Mouse (Mus musculus) CH12.LX (cell line): ENCODE data around the gene Ptpn14. TPM values are rescaled to one million over a fixed set of nuclear protein-coding genes. Genes with fewer than 3 reads are reported as not detected.

Experiments
- DNase-seq: peaks from one replicate; pipeline ENCODE4 v3.0.0-alpha.2; 2013; ENCODE audit errors: extremely low read depth
- H3K27ac ChIP-seq: 2 replicates; pipeline ENCODE4 v1.5.1; 2012; ENCODE audit warnings: low read depth, mild to moderate bottlenecking, control low read depth, moderate library complexity; ENCODE audit not compliant: insufficient read depth
- H3K27me3 ChIP-seq: replicated peaks from 2 replicates; pipeline ENCODE3; 2012; ENCODE audit warnings: inconsistent platforms
- H3K36me3 ChIP-seq, 2 experiments: replicated peaks in 1 of 2; 2 replicates each; pipeline versions ENCODE3 to v1.6.1; 2012; ENCODE audit warnings: inconsistent platforms in 1 of 2, low read length in 1 of 2, mild to moderate bottlenecking in 1 of 2, mixed read lengths in 1 of 2, moderate library complexity in 1 of 2; ENCODE audit not compliant: control insufficient read depth in 1 of 2, insufficient read depth in 1 of 2
- H3K4me1 ChIP-seq, 2 experiments: 2 replicates each; pipeline ENCODE4 v1.6.1; 2012; ENCODE audit warnings: inconsistent platforms in 1 of 2, moderate library complexity in 1 of 2; ENCODE audit not compliant: insufficient read depth in 2 of 2, control insufficient read depth in 1 of 2
- H3K4me2 ChIP-seq: 2 replicates; pipeline ENCODE4 v1.6.1; 2012; ENCODE audit warnings: low read depth, mild to moderate bottlenecking, control low read depth; ENCODE audit not compliant: poor library complexity, insufficient read depth, severe bottlenecking
- H3K4me3 ChIP-seq, 3 experiments: fragments of 150-350 bp in 1 of 3; sonication (generic) in 1 of 3; replicated peaks in 1 of 3; 2 replicates each; pipeline versions ENCODE3 to v1.5.1; 2011 to 2012; ENCODE audit warnings: low read depth in 2 of 3, low read length in 2 of 3, mild to moderate bottlenecking in 2 of 3, moderate library complexity in 2 of 3, control low read depth in 1 of 3, improper control_type of control experiment in 1 of 3, inconsistent platforms in 1 of 3, mixed read lengths in 1 of 3; ENCODE audit not compliant: poor library complexity in 1 of 3
- H3K79me2 ChIP-seq: replicated peaks from 2 replicates; pipeline ENCODE4 v1.6.1; 2012; ENCODE audit warnings: mild to moderate bottlenecking, moderate library complexity; ENCODE audit not compliant: control insufficient read depth, poor library complexity, insufficient read depth, severe bottlenecking; ENCODE audit errors: extremely low read depth
- H3K9ac ChIP-seq: 2 replicates; pipeline ENCODE4 v1.6.1; 2012; ENCODE audit warnings: low read depth, mild to moderate bottlenecking, control low read depth, moderate library complexity; ENCODE audit not compliant: insufficient read depth
- H3K9me3 ChIP-seq: replicated peaks from 2 replicates; pipeline ENCODE3; 2012; ENCODE audit warnings: low read length, inconsistent platforms, mixed read lengths
- BHLHE40 ChIP-seq: IDR thresholded peaks from 2 replicates; pipeline ENCODE4 v1.6.1; 2011; ENCODE audit warnings: mild to moderate bottlenecking, low read depth, low read length, improper control_type of control experiment
- CHD1 ChIP-seq: IDR thresholded peaks from 2 replicates; pipeline ENCODE4 v1.6.1; 2012; ENCODE audit warnings: low read depth, low read length, improper control_type of control experiment, inconsistent platforms
- CHD2 ChIP-seq: IDR thresholded peaks from 2 replicates; pipeline ENCODE4 v1.6.1; 2011; ENCODE audit warnings: low read length, improper control_type of control experiment
- CTCF ChIP-seq, 2 experiments: IDR thresholded peaks in 1 of 2; conservative IDR thresholded peaks in 1 of 2; 2 replicates each; pipeline ENCODE4 v1.5.1; 2011 to 2012; ENCODE audit warnings: low read depth in 2 of 2, low read length in 2 of 2, improper control_type of control experiment in 1 of 2, inconsistent platforms in 1 of 2, mild to moderate bottlenecking in 1 of 2, moderate library complexity in 1 of 2
- E2F4 ChIP-seq: IDR thresholded peaks from 2 replicates; pipeline ENCODE4 v1.6.1; 2011; ENCODE audit warnings: low read depth, low read length, improper control_type of control experiment; ENCODE audit not compliant: insufficient replicate concordance
- ELF1 ChIP-seq: IDR thresholded peaks from 2 replicates; pipeline ENCODE4 v1.6.1; 2014; ENCODE audit warnings: low read depth, mild to moderate bottlenecking, inconsistent platforms, low read length, improper control_type of control experiment
- EP300 ChIP-seq: IDR thresholded peaks from 2 replicates; pipeline ENCODE4 v1.6.1; 2011; ENCODE audit warnings: low read length, improper control_type of control experiment
- ETS1 ChIP-seq: conservative IDR thresholded peaks from 2 replicates; pipeline ENCODE4 v1.6.1; 2012; ENCODE audit warnings: low read depth, mild to moderate bottlenecking, inconsistent platforms, low read length, improper control_type of control experiment, moderate library complexity
- GABPA ChIP-seq: IDR thresholded peaks from 2 replicates; pipeline ENCODE4 v1.6.1; 2012; ENCODE audit warnings: low read depth, low read length, improper control_type of control experiment, inconsistent platforms; ENCODE audit not compliant: insufficient replicate concordance
- HCFC1 ChIP-seq: IDR thresholded peaks from 2 replicates; pipeline ENCODE4 v1.6.1; 2012; ENCODE audit warnings: low read depth, mild to moderate bottlenecking, inconsistent platforms, low read length, improper control_type of control experiment
- IRF4 ChIP-seq: IDR thresholded peaks from 2 replicates; pipeline ENCODE4 v1.6.1; 2014; ENCODE audit warnings: low read depth, mild to moderate bottlenecking, inconsistent platforms, low read length, improper control_type of control experiment
- JUN ChIP-seq: IDR thresholded peaks from 2 replicates; pipeline ENCODE4 v1.6.1; 2011; ENCODE audit warnings: low read depth, mild to moderate bottlenecking, low read length, improper control_type of control experiment, moderate library complexity; ENCODE audit not compliant: insufficient read depth
- JUND ChIP-seq: conservative IDR thresholded peaks from 2 replicates; pipeline ENCODE4 v1.6.1; 2011; ENCODE audit warnings: low read depth, low read length, improper control_type of control experiment
- KAT2A ChIP-seq: IDR thresholded peaks from 2 replicates; pipeline ENCODE4 v1.6.1; 2012; ENCODE audit warnings: low read length, improper control_type of control experiment, inconsistent platforms; ENCODE audit not compliant: insufficient replicate concordance
- MAX ChIP-seq: IDR thresholded peaks from 2 replicates; pipeline ENCODE4 v1.6.1; 2011; ENCODE audit warnings: low read length, improper control_type of control experiment
- MEF2A ChIP-seq: IDR thresholded peaks from 2 replicates; pipeline ENCODE4 v1.6.1; 2014; ENCODE audit warnings: low read depth, mild to moderate bottlenecking, inconsistent platforms, low read length, improper control_type of control experiment, borderline replicate concordance
- MYC ChIP-seq: IDR thresholded peaks from 2 replicates; pipeline ENCODE4 v1.6.1; 2011; ENCODE audit warnings: low read depth, mild to moderate bottlenecking, improper control_type of control experiment, low read length
- POLR2AphosphoS2 ChIP-seq: IDR thresholded peaks from 2 replicates; pipeline ENCODE4 v1.6.1; 2011; ENCODE audit warnings: low read depth, low read length, improper control_type of control experiment
- RAD21 ChIP-seq: IDR thresholded peaks from 2 replicates; pipeline ENCODE4 v1.6.1; 2011; ENCODE audit warnings: low read depth, mild to moderate bottlenecking, low read length, improper control_type of control experiment, moderate library complexity
- RCOR1 ChIP-seq: conservative IDR thresholded peaks from 2 replicates; pipeline ENCODE4 v1.6.1; 2012; ENCODE audit warnings: low read depth, mild to moderate bottlenecking, inconsistent platforms, low read length, improper control_type of control experiment
- SMC3 ChIP-seq: IDR thresholded peaks from 2 replicates; pipeline ENCODE4 v1.6.1; 2011; ENCODE audit warnings: low read depth, low read length, improper control_type of control experiment
- TBP ChIP-seq: conservative IDR thresholded peaks from 2 replicates; pipeline ENCODE4 v1.6.1; 2011; ENCODE audit warnings: low read depth, low read length, improper control_type of control experiment
- UBTF ChIP-seq: IDR thresholded peaks from 2 replicates; pipeline ENCODE4 v1.6.1; 2012; ENCODE audit warnings: low read depth, mild to moderate bottlenecking, inconsistent platforms, low read length, improper control_type of control experiment, moderate library complexity
- USF1 ChIP-seq: IDR thresholded peaks from 2 replicates; pipeline ENCODE4 v1.6.1; 2014; ENCODE audit warnings: low read depth, mild to moderate bottlenecking, inconsistent platforms, low read length, improper control_type of control experiment
- USF2 ChIP-seq: conservative IDR thresholded peaks from 2 replicates; pipeline ENCODE4 v1.6.1; 2011; ENCODE audit warnings: low read depth, low read length, improper control_type of control experiment
- ZKSCAN1 ChIP-seq: IDR thresholded peaks from 2 replicates; pipeline ENCODE4 v1.6.1; 2012; ENCODE audit warnings: low read depth, inconsistent platforms, low read length, improper control_type of control experiment, borderline replicate concordance
- ZMIZ1 ChIP-seq: IDR thresholded peaks from 2 replicates; pipeline ENCODE4 v1.6.1; 2012; ENCODE audit warnings: low read depth, mild to moderate bottlenecking, inconsistent platforms, low read length, improper control_type of control experiment
- dilution Hi-C: fragments of 300-500 bp; cut with MboI; formaldehyde crosslinking; loops from 2 replicates; pipeline ENCODE4 v1.14.3; 2020; ENCODE audit warnings: low sequenced_read_pairs; ENCODE audit not compliant: extremely low pct_unique_long_range_greater_than_20kb, extremely low pct_ligation_motif_present
- in situ Hi-C: fragments of 300-500 bp; cut with MboI; formaldehyde crosslinking; loops from 3 replicates; pipeline ENCODE4 v1.14.3; 2019; ENCODE audit warnings: low sequenced_read_pairs, low pct_ligation_motif_present, low pct_unique_long_range_greater_than_20kb, mixed read lengths
- polyA plus RNA-seq: library from polyadenylated mRNA; unstranded; fragments of >175 nt; gene quantifications from 2 replicates; pipeline ENCODE4 v1.2.1, GENCODE M21; 2012; ENCODE audit warnings: low read depth; ENCODE audit not compliant: insufficient read length
- total RNA-seq, 2 experiments: library from RNA; depleted of rRNA; stranded (reverse); fragments of 300-350 nt in 1 of 2; fragments of >200 nt in 1 of 2; gene quantifications; 2 replicates each; pipeline ENCODE4 v1.2.3; 2012 to 2014

The Ptpn14 gene
- total and polyA plus RNA-seq, 3 experiments: under 0.01 to 0.10 TPM; not detected in 1

- no peak for DNase-seq
- dilution Hi-C loops (no loop called here), in situ Hi-C loops (no loop called here)
- H3K27me3 ChIP-seq: peaks cover 6% of the 10 kb centered on the region
- no peaks in the 10 kb centered on the region for H3K9me3 ChIP-seq
- H3K36me3 ChIP-seq: no peaks in the 10 kb centered on the region
- no peak overlapping the region for H3K27ac ChIP-seq
- H3K9ac ChIP-seq: no peak overlapping the region
- H3K4me3 ChIP-seq: no peak overlapping the region
- H3K4me1 ChIP-seq: peaks cover 8 to 28% of the 10 kb centered on the region in 2 experiments
- H3K79me2 ChIP-seq: no peaks in the 10 kb centered on the region
- no peak overlapping the region for H3K4me2 ChIP-seq
- TF ChIP-seq BHLHE40: no peak
- no peak for TF ChIP-seq CHD2
- TF ChIP-seq E2F4: no peak
- no peak for TF ChIP-seq GABPA
- TF ChIP-seq IRF4: no peak
- no peak for TF ChIP-seq MYC
- TF ChIP-seq RCOR1: no peak
- no peak for TF ChIP-seq KAT2A
- TF ChIP-seq JUN: no peak
- no peak for TF ChIP-seq UBTF
- no peak for TF ChIP-seq MAX
- TF ChIP-seq USF2: no peak
- TF ChIP-seq JUND: no peak
- TF ChIP-seq MEF2A: no peak
- TF ChIP-seq ELF1: no peak
- no peak for TF ChIP-seq ZMIZ1
- no peak for TF ChIP-seq USF1
Measured at GRCm38 (mm10) chr1:189808015-189808414, 79.9 kb downstream of the Ptpn14 start.

- no peaks in the 10 kb centered on the region for H3K9me3 ChIP-seq
- peaks cover 11 to 28% of the 10 kb centered on the region in 2 experiments for H3K4me1 ChIP-seq
- H3K27me3 ChIP-seq: peaks cover 6% of the 10 kb centered on the region
- in situ Hi-C loops: no loop called here
- DNase-seq: no peak
- H3K9ac ChIP-seq: no peak overlapping the region
- H3K4me3 ChIP-seq: no peak overlapping the region
- no peak overlapping the region for H3K27ac ChIP-seq
- dilution Hi-C loops: no loop called here
- no peaks in the 10 kb centered on the region for H3K79me2 ChIP-seq
- TF ChIP-seq CTCF (conservative IDR thresholded peaks at IDR 0.05 in 1 of 2, IDR thresholded peaks at IDR 0.05 in 1 of 2; ENCODE audit: low read depth in 2 of 2, low read length in 2 of 2): no peak
- no peak for TF ChIP-seq EP300
- TF ChIP-seq JUN: no peak
- no peak for TF ChIP-seq ZKSCAN1
- no peak for TF ChIP-seq RAD21
- no peak for TF ChIP-seq USF1
- TF ChIP-seq POLR2AphosphoS2: no peak
- no peak for TF ChIP-seq TBP
- no peak for TF ChIP-seq ETS1
- no peak for TF ChIP-seq HCFC1
- no peak for TF ChIP-seq RCOR1
- TF ChIP-seq SMC3: no peak
- no peak for TF ChIP-seq E2F4
- TF ChIP-seq GABPA: no peak
- TF ChIP-seq USF2: no peak
- TF ChIP-seq JUND: no peak
- TF ChIP-seq CHD1: no peak
- no peak for TF ChIP-seq MAX
- no peak for TF ChIP-seq UBTF
- H3K4me2 ChIP-seq: no peak overlapping the region
- no peaks in the 10 kb centered on the region for H3K36me3 ChIP-seq
Measured at GRCm38 (mm10) chr1:189808453-189808852, 80.4 kb downstream of the Ptpn14 start.
